Mouse (Mus musculus): Measurements from ENCODE around the gene Dach2.
"Not testable (repeated sequence)": the region's sequence is repeated elsewhere in the genome, so short reads cannot be mapped to it uniquely, and the experiment has no call there.

The Dach2 gene

GRCm38 (mm10) chrX:113297404-113297803 is at the start of gene Dach2:
Gene Dach2, plus strand, starts transcription at chrX:113297510.
- DNase-seq (ENCODE audit: low spot score in 2 of 2) = no peak

GRCm38 (mm10) chrX:113252427-113252826 is 44.9 kb upstream of the Dach2 start:
- DNase-seq (ENCODE audit: low spot score in 2 of 2) = not testable (repeated sequence)

- peak; percentile 41 to 63 for DNase-seq (ENCODE audit: low spot score in 2 of 2)
Measured at GRCm38 (mm10) chrX:113298031-113298430, 721 bp downstream of the Dach2 start.

GRCm38 (mm10) chrX:113298468-113298867 is 1.2 kb downstream of the Dach2 start:
- peak in 1 of 2 experiments; percentile 13 for DNase-seq (ENCODE audit: low spot score in 2 of 2)

- no peak for DNase-seq (ENCODE audit: low spot score in 2 of 2)
Measured at GRCm38 (mm10) chrX:113304323-113304722, 7.0 kb downstream of the Dach2 start.

- no peak for DNase-seq (ENCODE audit: low spot score in 2 of 2)
Measured at GRCm38 (mm10) chrX:113338143-113338542, 40.8 kb downstream of the Dach2 start.

GRCm38 (mm10) chrX:113394417-113394816 is 97.1 kb downstream of the Dach2 start:
- no peak for DNase-seq (ENCODE audit: low spot score in 2 of 2)

GRCm38 (mm10) chrX:113408756-113409155 is 111.4 kb downstream of the Dach2 start:
- no peak for DNase-seq (ENCODE audit: low spot score in 2 of 2)

GRCm38 (mm10) chrX:113421517-113422187 is 124.3 kb downstream of the Dach2 start:
- no peak for DNase-seq (ENCODE audit: low spot score in 2 of 2)

- DNase-seq (ENCODE audit: low spot score in 2 of 2) = no peak
Measured at GRCm38 (mm10) chrX:113482131-113482530, 184.8 kb downstream of the Dach2 start.

GRCm38 (mm10) chrX:113545106-113545505 is 247.8 kb downstream of the Dach2 start:
- no peak for DNase-seq (ENCODE audit: low spot score in 2 of 2)

- no peak for DNase-seq (ENCODE audit: low spot score in 2 of 2)
Measured at GRCm38 (mm10) chrX:113563897-113564296, 266.6 kb downstream of the Dach2 start.

GRCm38 (mm10) chrX:113666069-113666468 is 368.8 kb downstream of the Dach2 start:
- DNase-seq (ENCODE audit: low spot score in 2 of 2) = no peak

GRCm38 (mm10) chrX:113687163-113687562 is 389.9 kb downstream of the Dach2 start:
- no peak for DNase-seq (ENCODE audit: low spot score in 2 of 2)

- DNase-seq (ENCODE audit: low spot score in 2 of 2) = no peak
Measured at GRCm38 (mm10) chrX:113712363-113712762, 415.1 kb downstream of the Dach2 start.

- no peak for DNase-seq (ENCODE audit: low spot score in 2 of 2)
Measured at GRCm38 (mm10) chrX:113724124-113724523, 426.8 kb downstream of the Dach2 start.

GRCm38 (mm10) chrX:113747122-113747521 is 449.8 kb downstream of the Dach2 start:
- DNase-seq (ENCODE audit: low spot score in 2 of 2) = no peak

GRCm38 (mm10) chrX:113792264-113792663 is 495.0 kb downstream of the Dach2 start:
- no peak for DNase-seq (ENCODE audit: low spot score in 2 of 2)

GRCm38 (mm10) chrX:113810369-113810768 is 513.1 kb downstream of the Dach2 start:
- DNase-seq (ENCODE audit: low spot score in 2 of 2) = no peak

- no peak for DNase-seq (ENCODE audit: low spot score in 2 of 2)
Measured at GRCm38 (mm10) chrX:113826810-113827209, 529.5 kb downstream of the Dach2 start.

GRCm38 (mm10) chrX:113833062-113833461 is 535.8 kb downstream of the Dach2 start:
- no peak for DNase-seq (ENCODE audit: low spot score in 2 of 2)

GRCm38 (mm10) chrX:113867835-113868495 is 570.7 kb downstream of the Dach2 start:
- no peak for DNase-seq (ENCODE audit: low spot score in 2 of 2)

Measured in cerebellum, postnatal 4 days (tissue).